Mouse (Mus musculus): Measurements from ENCODE around the gene Rex2.
"Not testable (repeated sequence)": the region's sequence is repeated elsewhere in the genome, so short reads cannot be mapped to it uniquely, and the experiment has no call there.

Rex2 gene

DNA sequence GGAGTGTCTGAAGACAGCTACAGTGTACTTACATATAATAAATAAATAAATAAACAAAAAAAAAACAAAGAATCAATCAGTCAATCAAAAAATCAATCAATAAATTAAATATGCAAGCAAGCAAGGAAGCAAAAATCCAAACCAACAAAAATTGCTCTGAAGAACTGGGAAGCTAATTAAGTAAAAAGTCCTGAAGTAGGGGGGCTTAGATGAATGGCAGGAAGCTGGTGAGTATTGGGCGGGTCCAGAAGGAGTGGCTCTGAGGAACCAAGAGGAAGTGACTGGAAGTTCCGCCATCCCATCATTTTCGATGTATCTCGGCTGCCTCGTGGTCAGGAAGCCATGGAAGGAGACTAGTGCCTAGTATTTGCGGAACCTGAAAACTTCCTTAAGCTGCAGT lies at the start of gene Rex2:
TSS of gene Rex2 (plus strand) at position 301 of the 400 bp plus-strand sequence.
- DNase-seq = not testable (repeated sequence)

DNA sequence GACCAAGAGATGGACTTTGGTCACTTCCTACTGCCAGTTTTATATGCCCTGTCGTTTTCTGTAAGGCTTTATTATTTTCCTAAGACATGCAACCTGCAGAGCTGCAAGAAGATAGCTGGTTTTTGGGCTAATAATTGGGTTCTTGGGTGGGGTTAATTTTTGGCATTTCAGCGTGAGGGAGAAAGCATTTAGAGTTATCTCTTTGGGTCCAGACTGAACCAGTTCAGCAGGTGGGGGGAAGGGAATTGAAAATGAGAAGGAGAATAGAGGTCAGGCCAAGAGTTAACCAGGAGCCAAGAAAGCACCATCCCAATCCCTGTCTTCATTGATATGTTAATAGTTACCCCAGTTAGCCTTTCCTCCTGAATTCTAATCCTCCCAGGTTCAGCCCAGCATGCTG lies 45.1 kb upstream of the Rex2 start:
- not testable (repeated sequence) for DNase-seq

- DNase-seq = not testable (repeated sequence)
These were observed 3.2 kb upstream of the Rex2 start for GRCm38 (mm10) chr4:147018400-147018799.

DNA sequence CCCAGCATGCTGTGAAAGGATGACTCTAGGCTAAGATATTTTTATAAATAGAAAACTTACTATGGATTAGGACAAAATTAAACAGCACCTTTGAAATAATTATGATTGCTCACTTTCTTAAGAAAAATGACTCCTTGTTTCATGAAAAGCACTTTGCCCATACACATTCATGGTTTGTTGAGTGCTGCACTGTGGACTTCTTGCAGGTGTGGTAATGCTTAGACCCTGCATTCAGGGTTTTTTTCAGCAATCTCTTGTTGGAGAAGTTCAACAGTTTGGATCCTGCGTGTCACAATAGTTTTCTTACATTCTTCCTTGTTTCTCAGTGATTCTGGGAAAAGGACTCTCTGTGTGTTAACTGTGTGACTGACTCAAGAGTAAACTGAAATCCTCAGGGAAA lies 4.7 kb downstream of the Rex2 start:
- not testable (repeated sequence) for DNase-seq

DNA sequence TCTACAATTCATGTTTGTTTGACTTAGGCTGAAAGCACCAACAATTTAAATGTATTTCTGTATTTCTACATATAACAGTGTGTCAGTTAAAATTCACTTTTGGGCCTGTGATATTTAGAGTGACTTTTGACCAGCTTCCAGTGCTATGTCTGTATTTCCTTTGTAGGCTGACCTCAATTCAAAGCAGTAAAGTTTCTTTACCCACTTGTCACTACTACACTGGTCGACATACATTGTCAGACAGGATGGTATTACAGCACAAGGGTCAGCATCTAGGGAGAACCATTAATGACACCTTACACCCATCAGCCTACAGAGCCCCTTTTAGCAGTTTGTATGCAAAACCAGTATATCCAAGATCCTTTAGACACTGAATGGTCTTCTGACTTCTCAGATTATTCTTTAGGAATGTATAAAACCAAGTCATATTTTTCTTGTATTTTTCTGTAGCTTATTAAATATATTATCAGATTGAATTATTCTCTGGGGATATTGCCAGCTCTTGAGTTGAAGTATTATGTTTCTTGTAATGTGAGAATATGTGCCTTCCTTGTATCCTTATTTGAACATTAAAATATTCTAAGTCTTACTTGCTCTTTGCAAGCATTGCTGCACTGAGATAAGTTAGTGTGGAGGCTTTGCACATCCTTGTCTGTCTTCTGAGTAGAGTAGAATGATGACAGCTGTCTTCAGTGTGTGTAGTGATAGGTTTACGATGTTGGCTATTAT lies 9.8 kb downstream of the Rex2 start:
- not testable (repeated sequence) for DNase-seq

GRCm38 (mm10) chr4:147063768-147064167 lies 42.1 kb downstream of the Rex2 start:
- not testable (repeated sequence) for DNase-seq

DNA sequence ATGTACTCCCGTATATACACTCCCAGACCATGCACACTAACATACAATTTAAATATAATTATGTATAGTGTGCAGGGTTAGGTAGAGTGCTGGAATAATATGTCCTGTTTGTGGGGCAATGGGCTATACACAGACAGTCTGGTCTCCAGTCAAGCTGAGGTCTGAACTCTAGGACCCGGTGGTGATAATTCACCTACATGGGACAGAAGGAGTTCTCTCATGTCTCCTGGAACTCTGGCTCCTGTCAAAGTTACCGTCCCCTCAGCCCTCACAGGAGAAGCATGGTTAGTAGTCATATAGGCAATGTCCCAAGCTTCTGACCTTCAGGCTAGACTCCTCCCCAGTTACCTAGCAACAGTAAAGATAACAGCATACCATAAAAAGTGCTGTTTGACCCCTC lies 44.2 kb downstream of the Rex2 start:
- not testable (repeated sequence) for DNase-seq

DNA sequence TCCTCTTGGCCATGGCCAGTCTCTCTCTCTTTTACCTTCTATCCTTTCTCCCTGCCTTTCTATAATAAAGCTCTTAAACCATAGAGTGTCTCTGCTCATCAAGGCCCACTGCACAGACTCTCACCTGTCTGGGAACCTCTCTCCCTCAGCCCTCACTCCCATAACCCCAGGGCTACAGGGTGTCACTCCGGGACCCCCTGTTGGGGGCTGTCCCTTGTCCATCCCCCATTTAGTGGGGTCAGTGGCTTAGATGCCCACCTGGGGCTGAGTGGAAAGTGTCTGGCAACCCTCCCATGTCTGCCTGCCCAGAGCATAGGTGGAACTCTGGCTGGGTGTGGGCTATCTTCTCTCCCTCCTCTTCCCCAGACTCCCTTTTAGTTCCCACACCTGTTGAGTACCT lies 44.7 kb downstream of the Rex2 start:
- DNase-seq = not testable (repeated sequence)

DNA sequence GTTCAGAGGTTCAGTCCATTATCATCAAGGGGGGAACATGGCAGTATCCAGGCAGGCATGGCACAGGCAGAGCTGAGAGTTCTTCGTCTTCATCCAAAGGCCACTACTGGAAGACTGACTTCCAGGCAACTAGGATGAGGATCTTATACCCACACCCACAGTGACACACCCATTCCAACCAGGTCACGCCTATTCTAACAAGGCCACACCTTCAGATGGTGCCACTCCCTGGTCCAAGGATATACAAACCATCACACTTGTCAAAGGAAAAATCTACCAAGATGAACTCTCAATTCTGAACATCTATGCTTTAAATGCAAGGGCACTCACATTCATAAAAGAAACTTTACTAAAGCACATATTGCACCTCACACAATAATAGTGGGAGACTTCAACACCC lies 74.0 kb downstream of the Rex2 start:
- DNase-seq = not testable (repeated sequence)

GRCm38 (mm10) chr4:147101666-147102626 lies 80.3 kb downstream of the Rex2 start:
- not testable (repeated sequence) for DNase-seq

DNA sequence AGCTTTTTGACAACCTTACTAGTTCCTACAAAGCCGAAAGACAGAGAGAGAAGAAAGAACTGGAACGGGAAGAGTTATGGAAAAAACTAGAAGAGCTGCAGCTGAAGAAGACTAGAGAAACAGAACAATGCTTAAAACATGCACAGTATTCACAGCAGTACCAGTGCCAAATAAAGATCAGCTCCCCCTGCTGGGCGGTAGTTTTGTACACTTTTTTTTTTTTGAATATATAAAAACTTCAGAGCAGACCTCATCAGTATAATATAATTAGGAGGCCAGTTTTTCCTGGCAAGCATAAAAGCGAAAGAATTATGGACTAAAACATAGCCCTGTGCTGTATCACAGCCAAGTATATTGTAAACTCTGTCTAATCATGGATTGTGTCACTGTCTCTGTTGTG lies 82.2 kb downstream of the Rex2 start:
- DNase-seq = peak in 1 of 2 experiments; percentile 30
